Mouse (Mus musculus) lung, postnatal 0 days (tissue): Measurements from ENCODE around the gene Trp53bp1.

Source experiments
- CTCF ChIP-seq: IDR thresholded peaks from 2 replicates; pipeline ENCODE4 v1.5.1; 2016; ENCODE audit warnings: antibody characterized with exemption, mild to moderate bottlenecking
- EP300 ChIP-seq: IDR thresholded peaks from 2 replicates; pipeline ENCODE4 v1.6.1; 2016; ENCODE audit warnings: antibody characterized with exemption, mild to moderate bottlenecking, control low read depth

DNA sequence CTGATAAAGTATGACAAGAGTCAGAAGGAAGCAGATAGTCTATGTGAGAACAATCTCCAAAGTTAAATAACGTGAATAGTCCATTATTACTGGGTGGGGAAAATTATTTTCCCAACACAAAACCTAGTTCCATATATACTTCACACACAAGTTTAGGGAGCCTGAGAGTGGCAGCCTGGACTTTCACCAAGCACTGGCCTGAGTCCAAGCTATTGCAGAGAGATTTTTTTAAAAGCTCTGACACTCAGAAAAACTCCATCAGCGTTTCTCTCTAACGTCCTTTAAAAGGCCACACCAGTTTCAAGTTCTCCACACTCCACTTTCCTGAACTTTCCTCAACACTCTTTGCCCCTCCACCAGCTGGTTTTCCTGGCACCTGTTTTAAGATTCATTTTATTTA is 56.7 kb downstream of the Trp53bp1 start:
- TF ChIP-seq CTCF, result no peak
- TF ChIP-seq EP300, result no peak
